10 mouse cellular contexts compared by ENCODE assay signal in the genomic region with DNA sequence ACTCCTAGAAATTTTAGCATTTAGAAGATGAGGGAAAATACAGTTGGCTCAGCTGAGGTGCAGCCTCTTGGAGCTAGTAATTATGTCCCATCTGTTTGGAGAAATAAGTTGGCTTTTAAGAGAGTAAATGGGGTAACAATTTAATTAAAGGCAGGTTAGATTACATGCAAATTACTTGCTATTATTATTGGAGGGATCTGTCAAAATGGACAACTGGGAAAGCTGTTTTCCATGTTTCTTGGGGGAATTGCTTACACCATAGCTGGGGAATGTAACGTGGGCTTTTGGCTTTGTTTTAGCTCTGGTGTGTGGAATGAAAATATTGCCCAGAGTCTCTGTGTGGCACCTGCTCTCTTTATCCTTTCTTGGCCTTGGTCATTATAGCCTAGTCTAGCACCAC.
"Had no signal": no experiment of that assay in that cellular context is flagged by ENCODE, and none has a peak within 500 bp of the region (broad histone marks: within the 10 kb centered on the region; RNA-seq: fewer than 3 reads in every experiment).

No protein-coding gene starts in this region.

- H3K4me1 ChIP-seq: limb, embryonic 13.5 days; midbrain, embryonic 15.5 days had no signal

- H3K9ac ChIP-seq: limb, embryonic 13.5 days; liver, embryonic 14.5 days; midbrain, embryonic 15.5 days had no signal

- H3K36me3 ChIP-seq: limb, embryonic 13.5 days; midbrain, embryonic 15.5 days had no signal

- H3K4me2 ChIP-seq: limb, embryonic 13.5 days; midbrain, embryonic 15.5 days had no signal

- H3K27ac ChIP-seq: layer of hippocampus, adult 2 months; limb, embryonic 13.5 days; liver, embryonic 14.5 days; midbrain, embryonic 15.5 days; stomach, postnatal 0 days had no signal

- H3K4me3 ChIP-seq: layer of hippocampus, adult 2 months; limb, embryonic 13.5 days; midbrain, embryonic 15.5 days had no signal

- H3K9me3 ChIP-seq: limb, embryonic 13.5 days; midbrain, embryonic 15.5 days had no signal

- H3K27me3 ChIP-seq: limb, embryonic 13.5 days; midbrain, embryonic 15.5 days had no signal

- ATAC-seq: midbrain, embryonic 15.5 days had no signal

- DNase-seq: kidney, postnatal 10 days; kidney, postnatal 4 days; left cerebral cortex, postnatal 4 days; lung, adult 18-20 months; thymus, postnatal 14 days had no signal
